Mouse (Mus musculus) megakaryocyte, embryonic 14.5 days (primary cell): ENCODE measurements around the gene Cope. TPM values are rescaled to one million over a fixed set of nuclear protein-coding genes. Genes with fewer than 3 reads are reported as not detected.

Source experiments
- H3K27me3 ChIP-seq: replicated peaks from 2 replicates; pipeline ENCODE3; 2012; ENCODE audit warnings: inconsistent platforms
- H3K36me3 ChIP-seq: replicated peaks from 2 replicates; pipeline ENCODE3; 2012; ENCODE audit warnings: low read length, inconsistent platforms, mixed read lengths
- H3K4me1 ChIP-seq: 2 replicates; pipeline ENCODE4 v1.6.1; 2012; ENCODE audit warnings: inconsistent platforms
- H3K4me3 ChIP-seq: replicated peaks from 2 replicates; pipeline ENCODE3; 2012; ENCODE audit warnings: moderate library complexity, mild to moderate bottlenecking, inconsistent platforms
- H3K9me3 ChIP-seq: 2 replicates; pipeline ENCODE4 v1.6.1; 2012; ENCODE audit warnings: inconsistent platforms
- FLI1 ChIP-seq: IDR thresholded peaks from 2 replicates; pipeline ENCODE4 v1.6.1; 2012; ENCODE audit warnings: low read length, inconsistent platforms, mixed read lengths
- GATA1 ChIP-seq: IDR thresholded peaks from 3 replicates; pipeline ENCODE4 v1.6.1; 2012; ENCODE audit warnings: mixed read lengths, low read length, inconsistent platforms, borderline replicate concordance
- polyA plus RNA-seq: library from polyadenylated mRNA; stranded (reverse); fragments of >175 nt; gene quantifications from 2 replicates; pipeline ENCODE4 v1.2.3, GENCODE M21; 2012; ENCODE audit warnings: low replicate concordance; ENCODE audit not compliant: insufficient read depth

The Cope gene
- polyA plus RNA-seq, 1 experiment = 566 TPM

- peak overlapping the region; percentile 93 for H3K4me3 ChIP-seq
- H3K27me3 ChIP-seq = no peaks in the 10 kb centered on the region
- H3K36me3 ChIP-seq = peaks cover 22% of the 10 kb centered on the region
Measured at GRCm38 (mm10) chr8:70276476-70276875, 25.8 kb upstream of the Cope start.

GRCm38 (mm10) chr8:70278175-70278574 is 24.1 kb upstream of the Cope start:
- Histone ChIP-seq H3K9me3 (no peaks in the 10 kb centered on the region), H3K4me3 (peak overlapping the region; percentile 93), H3K4me1 (peaks cover 93% of the 10 kb centered on the region), H3K27me3 (no peaks in the 10 kb centered on the region), H3K36me3 (peaks cover 22% of the 10 kb centered on the region)
- no peak for TF ChIP-seq FLI1
- TF ChIP-seq GATA1 = no peak

More at GRCm38 (mm10) chr8:70276476-70276875, 25.8 kb upstream of the Cope start:
- Histone ChIP-seq H3K4me1 (peaks cover 98% of the 10 kb centered on the region), H3K9me3 (no peaks in the 10 kb centered on the region)
- peak; percentile 91 for TF ChIP-seq FLI1
- TF ChIP-seq GATA1 = peak; percentile 16; the same call in 1 of the 3 replicates

- Histone ChIP-seq H3K36me3 (peaks cover 22% of the 10 kb centered on the region), H3K27me3 (no peaks in the 10 kb centered on the region), H3K4me3 (peak overlapping the region; percentile 93), H3K9me3 (no peaks in the 10 kb centered on the region), H3K4me1 (peaks cover 88% of the 10 kb centered on the region)
- TF ChIP-seq FLI1 = no peak
- TF ChIP-seq GATA1 = no peak
Measured at GRCm38 (mm10) chr8:70279266-70279665, 23.1 kb upstream of the Cope start.

GRCm38 (mm10) chr8:70281001-70281400 is 21.3 kb upstream of the Cope start:
- Histone ChIP-seq H3K9me3 (no peaks in the 10 kb centered on the region), H3K27me3 (no peaks in the 10 kb centered on the region), H3K36me3 (peaks cover 32% of the 10 kb centered on the region), H3K4me1 (peaks cover 89% of the 10 kb centered on the region), H3K4me3 (peak overlapping the region; percentile 51)
- TF ChIP-seq GATA1 (no peak), FLI1 (no peak)

GRCm38 (mm10) chr8:70282603-70283135 is 19.6 kb upstream of the Cope start, which contains the start of gene Homer3:
Gene Homer3, plus strand, starts transcription at chr8:70282827.
- H3K27me3 ChIP-seq = no peaks in the 10 kb centered on the region
- no peaks in the 10 kb centered on the region for H3K9me3 ChIP-seq
- peaks cover 46% of the 10 kb centered on the region for H3K36me3 ChIP-seq
- peaks cover 75% of the 10 kb centered on the region for H3K4me1 ChIP-seq
- TF ChIP-seq GATA1 = no peak
- TF ChIP-seq FLI1 = no peak
- peak within 1 kb of the TSS; percentile 92 for H3K4me3 ChIP-seq

- H3K27me3 ChIP-seq = no peaks in the 10 kb centered on the region
- no peak for TF ChIP-seq FLI1
- TF ChIP-seq GATA1 = no peak
- peaks cover 68% of the 10 kb centered on the region for H3K4me1 ChIP-seq
- peak overlapping the region; percentile 92 for H3K4me3 ChIP-seq
- H3K36me3 ChIP-seq = peaks cover 52% of the 10 kb centered on the region
- H3K9me3 ChIP-seq = no peaks in the 10 kb centered on the region
Measured at GRCm38 (mm10) chr8:70283136-70284077, 18.9 kb upstream of the Cope start.

- H3K4me3 ChIP-seq = peak overlapping the region; percentile 86
- no peaks in the 10 kb centered on the region for H3K9me3 ChIP-seq
- no peaks in the 10 kb centered on the region for H3K27me3 ChIP-seq
- peaks cover 62% of the 10 kb centered on the region for H3K36me3 ChIP-seq
- peaks cover 60% of the 10 kb centered on the region for H3K4me1 ChIP-seq
- TF ChIP-seq FLI1 (no peak), GATA1 (no peak)
Measured at GRCm38 (mm10) chr8:70284421-70284820, 17.9 kb upstream of the Cope start.

GRCm38 (mm10) chr8:70285304-70285703 is 17.0 kb upstream of the Cope start:
- H3K27me3 ChIP-seq = no peaks in the 10 kb centered on the region
- TF ChIP-seq FLI1 (no peak), GATA1 (no peak)
- H3K4me3 ChIP-seq = peak overlapping the region; percentile 14
- peaks cover 54% of the 10 kb centered on the region for H3K4me1 ChIP-seq
- peaks cover 70% of the 10 kb centered on the region for H3K36me3 ChIP-seq
- H3K9me3 ChIP-seq = no peaks in the 10 kb centered on the region

GRCm38 (mm10) chr8:70286737-70287136 is 15.6 kb upstream of the Cope start:
- Histone ChIP-seq H3K9me3 (no peaks in the 10 kb centered on the region), H3K4me1 (peaks cover 40% of the 10 kb centered on the region), H3K36me3 (peaks cover 74% of the 10 kb centered on the region), H3K4me3 (no peak overlapping the region), H3K27me3 (no peaks in the 10 kb centered on the region)
- TF ChIP-seq GATA1 (no peak), FLI1 (no peak)

GRCm38 (mm10) chr8:70293988-70294405 is 8.3 kb upstream of the Cope start:
- Histone ChIP-seq H3K27me3 (no peaks in the 10 kb centered on the region), H3K4me3 (no peak overlapping the region), H3K9me3 (no peaks in the 10 kb centered on the region), H3K4me1 (peaks cover 22% of the 10 kb centered on the region; the same call in 1 of the 2 replicates), H3K36me3 (peaks cover 96% of the 10 kb centered on the region)
- TF ChIP-seq FLI1 (no peak), GATA1 (no peak)
